Mouse (Mus musculus) neural tube, embryonic 15.5 days (tissue): ENCODE results near the gene Dtnb. TPM values are rescaled to one million over a fixed set of nuclear protein-coding genes. Genes with fewer than 3 reads are reported as not detected.

Source experiments
- ATAC-seq: fragments of 200-750 bp; cut with Nextera tagmentation; 2 replicates; pipeline ENCODE4 v1.8.0; 2017; ENCODE audit warnings: mild to moderate bottlenecking, moderate TSS enrichment, moderate library complexity; ENCODE audit not compliant: low FRiP score
- H3K27ac ChIP-seq: fragments of 300-500 bp; sonication (generic); replicated peaks from 2 replicates; pipeline ENCODE4 v1.5.1; 2015; ENCODE audit warnings: mild to moderate bottlenecking, inconsistent platforms
- H3K27me3 ChIP-seq: fragments of 300-500 bp; sonication (generic); replicated peaks from 2 replicates; pipeline ENCODE4 v1.6.1; 2015; ENCODE audit warnings: inconsistent platforms
- H3K36me3 ChIP-seq: fragments of 300-500 bp; sonication (generic); 2 replicates; pipeline ENCODE4 v1.6.1; 2015; ENCODE audit warnings: inconsistent platforms
- H3K4me1 ChIP-seq: fragments of 300-500 bp; sonication (generic); 2 replicates; pipeline ENCODE4 v1.6.1; 2015; ENCODE audit warnings: inconsistent platforms
- H3K4me2 ChIP-seq: fragments of 300-500 bp; sonication (generic); 2 replicates; pipeline ENCODE4 v1.6.1; 2015; ENCODE audit warnings: inconsistent platforms, mild to moderate bottlenecking, moderate library complexity
- H3K4me3 ChIP-seq: fragments of 300-500 bp; sonication (generic); replicated peaks from 2 replicates; pipeline ENCODE4 v1.5.1; 2015; ENCODE audit warnings: mild to moderate bottlenecking, inconsistent platforms
- H3K9ac ChIP-seq: fragments of 300-500 bp; sonication (generic); replicated peaks from 2 replicates; pipeline ENCODE4 v1.6.1; 2015; ENCODE audit warnings: mild to moderate bottlenecking, inconsistent platforms
- H3K9me3 ChIP-seq: fragments of 300-500 bp; sonication (generic); replicated peaks from 2 replicates; pipeline ENCODE4 v1.6.1; 2016; ENCODE audit warnings: inconsistent platforms
- WGBS: fragments of 180-500 bp; shearing (Covaris S2); methylation state at CpG from one replicate; pipeline ENCODE4 v1.1.7; 2015; ENCODE audit warnings: mixed read lengths; 5-methylcytosine and 5-hydroxymethylcytosine counted together
- microRNA-seq: library from miRNA; unstranded; fragments of <30 nt; microRNA quantifications from one replicate; pipeline ENCODE4, GENCODE M21; 2017
- polyA plus RNA-seq: library from polyadenylated mRNA; unstranded; fragments of >200 nt; fragmentation: Nextera tagmentation; extraction: Ambion mirVana; gene quantifications from 2 replicates; pipeline ENCODE4 v1.2.1, GENCODE M21; 2015

The Dtnb gene
- polyA plus RNA-seq, 1 experiment from 2014 or later, result 61.8 TPM

DNA sequence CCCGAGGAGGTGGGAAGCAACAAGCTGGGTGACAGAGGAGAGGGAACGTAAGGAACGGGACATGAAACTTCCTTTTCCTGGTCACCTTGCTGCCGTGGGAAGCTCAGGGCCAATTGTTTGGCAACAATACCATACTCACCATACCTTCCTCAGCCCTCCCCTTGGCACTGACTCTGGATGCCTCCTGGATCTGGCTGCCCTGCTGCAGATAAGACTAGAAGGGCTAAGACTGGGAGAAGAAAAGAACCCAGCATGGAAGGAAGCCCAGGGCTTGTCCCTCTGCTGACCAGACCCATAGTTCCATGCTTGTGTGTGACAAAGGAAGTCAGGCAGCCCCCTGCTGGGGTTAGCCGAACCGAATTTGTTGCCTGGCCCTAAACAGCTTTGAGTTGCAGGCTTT, 243.2 kb downstream of the Dtnb start:
- Histone ChIP-seq H3K9me3 (no peaks in the 10 kb centered on the region), H3K4me1 (peaks cover 78% of the 10 kb centered on the region), H3K4me3 (no peak overlapping the region), H3K27ac (0 out of 2 replicates have a peak overlapping the region, but pooled peaks have one; percentile 15), H3K27me3 (no peaks in the 10 kb centered on the region), H3K4me2 (no peak overlapping the region), H3K9ac (no peak overlapping the region), H3K36me3 (no peaks in the 10 kb centered on the region)
- ATAC-seq, result no peak
- 49% methylated on average over 6 of the region's 6 CpGs for WGBS

DNA sequence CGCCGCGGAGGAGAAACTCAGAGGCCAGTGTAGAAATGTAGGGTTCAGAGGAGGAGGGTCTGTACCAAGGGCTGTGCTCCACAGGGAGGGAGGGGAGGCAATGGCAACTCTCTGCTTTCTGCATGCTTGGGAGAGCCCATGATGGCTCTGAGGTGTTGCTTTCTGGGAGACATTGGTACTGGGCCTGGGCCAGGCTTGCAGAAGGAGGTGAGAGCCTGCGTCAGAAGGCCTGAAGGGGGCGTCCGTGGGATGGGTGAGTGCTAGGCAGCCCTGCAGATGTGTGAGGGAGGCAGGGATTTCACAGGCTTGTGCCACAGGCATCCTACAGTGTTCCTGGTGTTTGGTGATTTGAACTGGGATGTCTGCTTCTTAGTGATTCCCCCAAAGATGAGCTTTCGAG, 244.9 kb downstream of the Dtnb start:
- H3K36me3 ChIP-seq, result no peaks in the 10 kb centered on the region
- WGBS, result 73% methylated on average over 7 of the region's 7 CpGs
- H3K4me3 ChIP-seq, result no peak overlapping the region
- no peak overlapping the region for H3K9ac ChIP-seq
- H3K27ac ChIP-seq, result no peak overlapping the region
- no peak for ATAC-seq
- H3K4me2 ChIP-seq, result no peak overlapping the region
- no peaks in the 10 kb centered on the region for H3K27me3 ChIP-seq
- peaks cover 72% of the 10 kb centered on the region for H3K4me1 ChIP-seq
- no peaks in the 10 kb centered on the region for H3K9me3 ChIP-seq

DNA sequence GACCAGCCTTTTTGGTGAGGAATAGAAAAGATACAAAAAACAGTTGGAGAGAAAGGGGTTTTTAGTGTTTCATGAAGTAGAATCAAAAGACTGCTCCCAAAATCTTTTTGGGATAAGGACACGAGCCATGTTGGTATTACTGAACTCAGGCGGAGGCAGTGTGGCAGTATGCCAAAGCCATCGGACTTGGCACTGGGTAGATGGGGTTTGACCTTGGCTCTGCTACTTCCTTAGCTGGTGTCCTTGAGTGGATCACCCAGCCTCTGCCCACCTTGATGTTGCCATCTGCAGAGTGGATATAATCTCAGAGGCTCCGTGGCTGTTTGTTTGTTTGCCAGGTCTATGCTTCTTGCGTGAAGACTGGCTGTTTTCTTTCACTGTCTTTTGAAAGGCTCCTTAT, 245.4 kb downstream of the Dtnb start:
- Histone ChIP-seq H3K4me1 (peaks cover 68% of the 10 kb centered on the region), H3K36me3 (no peaks in the 10 kb centered on the region), H3K9ac (no peak overlapping the region), H3K27ac (peak overlapping the region; percentile 23; the same call in 1 of the 2 replicates), H3K27me3 (no peaks in the 10 kb centered on the region), H3K4me2 (no peak overlapping the region), H3K4me3 (no peak overlapping the region), H3K9me3 (no peaks in the 10 kb centered on the region)
- ATAC-seq, result no peak
- WGBS, result 81% methylated on average over 5 of the region's 5 CpGs

DNA sequence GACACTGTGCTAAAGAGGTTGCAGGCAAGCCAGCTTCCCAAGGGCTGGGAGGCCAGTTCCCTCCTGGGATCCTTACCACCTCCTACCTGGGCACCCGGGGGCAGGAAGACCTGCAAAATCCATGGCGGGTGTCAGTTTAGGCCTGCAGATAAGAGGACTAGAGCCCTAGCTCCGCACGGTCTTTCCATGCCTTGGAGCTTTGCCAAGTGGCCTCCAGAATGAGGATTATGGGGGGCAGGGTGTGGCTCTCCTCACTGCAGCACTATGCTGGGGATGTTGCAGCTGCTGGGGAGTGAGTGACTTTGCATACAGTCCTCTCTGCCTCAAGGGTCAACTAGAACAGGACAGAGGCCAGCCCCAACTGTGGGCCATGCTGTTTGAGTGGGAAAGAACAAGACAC, 247.7 kb downstream of the Dtnb start:
- Histone ChIP-seq H3K9me3 (no peaks in the 10 kb centered on the region), H3K27ac (no peak overlapping the region), H3K4me1 (peaks cover 80% of the 10 kb centered on the region), H3K27me3 (no peaks in the 10 kb centered on the region), H3K4me2 (no peak overlapping the region), H3K36me3 (no peaks in the 10 kb centered on the region), H3K9ac (no peak overlapping the region), H3K4me3 (no peak overlapping the region)
- ATAC-seq, result no peak
- 73% methylated on average over 4 of the region's 4 CpGs for WGBS

DNA sequence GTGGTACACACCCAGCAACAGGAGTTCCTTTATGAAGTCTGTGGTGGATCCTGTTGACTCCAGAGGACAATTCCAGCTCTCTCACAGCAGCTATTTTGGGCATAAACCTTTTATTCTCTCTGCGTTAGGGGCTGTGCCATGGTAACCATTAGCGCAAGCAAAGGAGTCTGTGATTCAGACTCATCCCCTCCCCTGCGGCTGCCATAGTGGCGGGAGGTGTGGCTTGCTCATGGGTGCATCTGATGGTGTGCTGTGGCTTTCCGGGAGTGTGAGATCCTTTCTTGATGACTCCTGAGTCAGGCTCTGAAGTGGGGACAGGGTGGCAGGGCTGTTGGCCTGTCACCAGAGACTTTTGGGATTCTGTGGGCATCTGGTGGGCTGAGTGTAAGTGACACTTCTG, 251.2 kb downstream of the Dtnb start:
- WGBS, result 49% methylated on average over 5 of the region's 5 CpGs
- Histone ChIP-seq H3K9me3 (no peaks in the 10 kb centered on the region), H3K9ac (no peak overlapping the region), H3K4me2 (no peak overlapping the region), H3K27me3 (no peaks in the 10 kb centered on the region), H3K4me3 (no peak overlapping the region), H3K27ac (no peak overlapping the region), H3K4me1 (peaks cover 65% of the 10 kb centered on the region), H3K36me3 (no peaks in the 10 kb centered on the region)
- ATAC-seq, result no peak

DNA sequence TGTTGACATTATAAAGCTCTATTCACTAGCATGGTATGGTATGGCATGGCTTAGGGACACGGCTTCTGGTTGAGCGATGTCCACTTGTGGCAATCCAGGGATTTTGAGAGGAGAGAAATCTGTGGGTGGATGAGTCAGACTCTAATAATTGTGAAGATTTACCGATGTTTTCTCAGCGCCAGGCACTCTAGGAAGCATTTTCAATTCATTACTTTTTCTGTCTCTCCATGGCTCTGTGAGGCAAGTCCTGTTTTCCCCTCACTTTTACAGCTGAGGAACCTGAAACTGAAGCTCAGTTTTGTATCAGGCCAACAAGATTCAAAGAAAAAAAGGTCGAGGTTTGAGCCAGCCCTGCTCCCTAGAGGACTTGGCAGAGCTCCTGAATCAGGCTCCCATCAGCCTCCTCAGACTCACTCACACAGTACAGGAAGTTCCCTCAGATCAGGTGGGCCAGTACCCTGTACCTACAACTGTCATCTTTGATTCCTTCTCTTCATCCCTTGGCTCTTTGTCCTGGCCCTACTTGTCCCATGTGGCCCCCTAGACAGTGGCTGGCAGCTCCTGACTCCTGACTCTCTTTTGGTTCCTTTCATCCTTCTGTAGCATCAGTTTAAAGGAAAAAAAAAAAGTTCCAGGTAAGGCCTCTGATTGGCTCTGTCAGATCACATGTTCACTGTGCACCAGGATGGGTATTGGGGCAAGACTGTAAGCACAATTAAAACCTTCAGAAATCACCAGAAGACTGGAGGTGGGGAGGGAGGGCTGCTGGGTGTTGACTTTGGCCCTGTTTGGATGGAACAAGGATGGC, 252.9 kb downstream of the Dtnb start:
- H3K4me3 ChIP-seq, result no peak overlapping the region
- no peaks in the 10 kb centered on the region for H3K36me3 ChIP-seq
- no peaks in the 10 kb centered on the region for H3K27me3 ChIP-seq
- peaks cover 48% of the 10 kb centered on the region for H3K4me1 ChIP-seq
- H3K9ac ChIP-seq, result no peak overlapping the region
- no peak for ATAC-seq
- 75% methylated on average over 5 of the region's 5 CpGs for WGBS
- H3K9me3 ChIP-seq, result no peaks in the 10 kb centered on the region
- peak overlapping the region; percentile 37; the same call in 1 of the 2 replicates for H3K27ac ChIP-seq
- H3K4me2 ChIP-seq, result no peak overlapping the region

DNA sequence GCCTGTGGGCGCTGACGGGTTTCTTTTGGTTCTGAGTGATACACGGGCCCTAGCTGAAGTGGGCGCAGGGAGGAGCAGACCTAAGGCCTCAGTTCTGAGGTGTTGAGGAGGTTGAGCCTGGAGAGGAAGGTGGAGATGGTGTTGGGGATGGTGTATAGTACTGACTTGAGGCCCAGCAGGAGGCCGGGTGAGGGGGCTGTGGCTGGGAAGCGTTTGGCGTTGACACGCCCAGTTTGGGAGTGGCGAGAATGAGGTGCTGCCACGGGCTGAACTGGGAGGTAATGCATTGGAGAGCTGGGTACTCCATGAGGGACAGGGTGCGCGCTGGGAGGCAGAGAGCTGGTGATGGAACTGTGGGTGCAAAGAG, 253.5 kb downstream of the Dtnb start:
- WGBS, result 63% methylated on average over 12 of the region's 12 CpGs
- Histone ChIP-seq H3K4me3 (no peak overlapping the region), H3K27me3 (no peaks in the 10 kb centered on the region), H3K36me3 (no peaks in the 10 kb centered on the region), H3K27ac (peak overlapping the region; percentile 37; the same call in 1 of the 2 replicates), H3K4me1 (peaks cover 43% of the 10 kb centered on the region), H3K4me2 (no peak overlapping the region), H3K9ac (no peak overlapping the region), H3K9me3 (no peaks in the 10 kb centered on the region)
- no peak for ATAC-seq

DNA sequence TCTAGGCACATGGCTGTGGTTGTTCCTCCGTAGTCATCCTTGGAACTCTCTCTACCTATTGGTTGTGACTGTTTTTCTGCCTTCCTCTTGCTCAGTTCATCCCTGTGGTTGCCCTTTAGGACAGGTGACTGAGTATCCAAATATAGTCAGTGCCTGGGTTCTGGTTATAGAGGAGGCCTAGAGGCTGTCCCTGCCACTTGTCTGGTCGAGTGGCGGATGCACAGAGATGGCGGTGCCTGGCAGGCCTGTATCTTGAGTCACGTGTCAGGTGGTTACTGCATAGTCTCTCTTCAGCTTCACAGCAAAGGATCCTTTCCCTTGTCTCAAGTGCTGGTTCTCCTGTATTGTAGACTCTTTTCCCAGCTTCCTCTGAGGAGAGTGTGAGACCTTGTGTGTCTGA, 255.6 kb downstream of the Dtnb start:
- 92% methylated on average over 5 of the region's 5 CpGs for WGBS
- Histone ChIP-seq H3K4me1 (peaks cover 51% of the 10 kb centered on the region), H3K36me3 (no peaks in the 10 kb centered on the region), H3K27me3 (no peaks in the 10 kb centered on the region), H3K4me3 (no peak overlapping the region), H3K9ac (no peak overlapping the region), H3K9me3 (no peaks in the 10 kb centered on the region), H3K4me2 (no peak overlapping the region), H3K27ac (no peak overlapping the region)
- no peak for ATAC-seq

Small RNAs within 50 kb of the gene (microRNA-seq; reads per million reads assigned to microRNA genes)
- not detected for gene Gm26050

Other genes starting within 250 kb of the Dtnb start
- gene Kif3c, start 207.2 kb upstream of the Dtnb start, polyA plus RNA-seq, result 64.9 and 74.1 TPM in 2 replicates
- gene Asxl2, start 145.5 kb upstream of the Dtnb start, polyA plus RNA-seq, result 10.4 and 13.6 TPM in 2 replicates
- 116 and 134 TPM in 2 replicates for gene Dnmt3a, start 233.6 kb downstream of the Dtnb start, polyA plus RNA-seq